Mouse (Mus musculus): ENCODE measurements around the gene Fam189b.
"Not testable (repeated sequence)": the region's sequence is repeated elsewhere in the genome, so short reads cannot be mapped to it uniquely, and the experiment has no call there.

Gene Fam189b

DNA sequence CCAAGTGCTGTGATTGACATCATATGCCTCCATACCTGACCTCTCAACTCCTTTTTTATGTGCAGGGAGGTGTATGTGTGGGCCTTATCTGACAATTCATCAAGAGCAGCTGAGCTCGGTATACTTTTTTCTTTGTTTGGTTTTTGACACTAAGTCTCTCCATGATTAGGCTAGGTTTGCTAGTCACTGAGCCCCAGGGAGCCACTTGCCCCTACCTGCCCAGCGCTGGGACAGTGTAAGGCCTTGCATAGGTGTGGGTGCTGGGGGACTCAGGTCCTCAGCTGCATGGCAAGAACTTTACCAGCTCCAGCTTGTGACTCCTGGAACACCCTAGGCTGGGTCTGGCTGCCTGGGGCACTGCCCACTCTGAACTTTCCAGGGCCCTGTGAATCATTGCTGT is 23.8 kb downstream of the Fam189b start:
- no peak for DNase-seq (ENCODE audit: low read depth)

DNA sequence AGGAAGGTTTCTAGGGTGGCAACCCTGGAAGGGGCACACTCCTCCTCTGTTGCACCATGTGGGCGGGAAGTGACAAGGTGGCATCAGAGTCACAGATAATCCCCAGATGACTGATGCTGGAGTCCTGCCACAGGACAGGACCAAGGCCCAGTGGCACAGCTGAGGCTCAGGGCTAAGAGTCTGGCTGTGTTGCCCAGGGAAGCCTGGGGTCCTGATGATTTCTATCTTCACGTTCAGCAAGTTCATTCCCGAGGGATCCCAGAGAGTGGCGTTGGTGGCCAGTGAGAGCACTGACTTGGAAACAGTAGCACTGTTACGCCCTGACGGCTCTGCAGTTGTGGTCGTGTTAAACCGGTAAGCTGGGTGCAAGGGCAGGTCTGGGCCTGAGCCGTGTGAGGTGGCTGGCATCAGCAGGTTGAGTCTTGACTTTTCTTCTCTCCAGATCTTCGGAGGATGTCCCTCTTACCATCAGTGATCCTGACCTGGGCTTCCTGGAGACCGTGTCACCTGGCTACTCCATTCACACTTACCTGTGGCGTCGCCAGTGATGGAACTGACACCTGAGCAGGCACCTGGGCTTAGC is 25.2 kb downstream of the Fam189b start:
- DNase-seq (ENCODE audit: low read depth): no peak

DNA sequence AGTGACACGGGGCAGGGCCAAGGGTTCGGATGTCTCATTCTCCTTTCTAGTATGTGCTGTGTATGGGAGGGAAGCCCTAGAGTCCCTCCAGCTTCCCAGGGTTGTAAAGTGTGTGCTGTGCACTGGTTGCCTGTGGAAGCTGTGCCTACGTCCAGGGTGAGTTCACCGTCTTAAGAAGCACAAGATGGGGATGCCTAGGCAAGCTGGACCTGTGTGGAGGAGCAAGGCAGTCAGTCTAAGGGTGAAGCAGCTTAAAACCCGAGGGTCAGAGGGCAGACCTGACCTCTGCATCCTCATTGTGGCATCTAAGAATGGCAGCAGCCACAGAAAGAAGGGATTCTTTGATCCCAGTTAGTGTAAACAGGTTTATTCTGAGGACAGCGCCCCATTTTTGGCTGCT is 25.8 kb downstream of the Fam189b start:
- no peak for DNase-seq (ENCODE audit: low read depth)

DNA sequence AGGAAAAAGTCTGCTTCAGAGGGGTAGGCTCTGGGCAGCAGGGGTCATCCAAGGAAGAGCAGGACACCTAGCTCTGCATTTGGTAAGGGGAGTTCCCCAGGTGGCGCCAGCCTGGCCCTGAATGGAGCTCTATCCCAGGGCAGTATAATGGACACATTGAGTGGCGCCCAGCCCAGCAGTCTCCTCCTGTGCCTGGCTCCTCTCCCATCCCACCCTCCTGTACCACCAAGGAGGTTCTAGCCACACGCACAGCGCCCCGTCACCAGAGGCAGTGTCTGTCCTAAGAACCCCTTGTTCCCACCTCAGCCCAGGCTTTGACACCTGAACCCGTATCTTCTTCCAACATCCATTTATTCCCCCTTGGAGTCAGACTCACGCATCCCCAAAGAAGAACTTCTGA is 26.8 kb downstream of the Fam189b start:
- DNase-seq (ENCODE audit: low read depth): no peak

DNA sequence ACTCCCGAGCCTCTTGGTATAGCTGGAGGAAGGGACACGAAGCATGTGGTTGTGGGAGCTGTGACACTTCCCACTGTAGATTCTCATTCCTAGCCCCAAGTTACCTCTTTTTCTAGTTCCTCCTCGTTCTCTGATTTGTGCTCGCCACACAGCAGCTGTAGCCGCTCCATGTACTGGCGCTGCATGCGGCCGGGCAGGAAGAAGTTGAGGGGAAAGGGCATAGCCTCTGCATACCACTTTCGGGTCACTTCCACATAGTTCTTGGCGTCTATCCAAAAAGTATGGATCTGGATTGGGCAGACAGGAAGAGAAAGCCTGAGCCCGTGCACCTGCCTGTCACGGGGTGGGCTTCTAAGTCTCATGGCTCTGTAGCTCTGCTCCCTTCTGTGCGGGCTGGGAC is 27.2 kb downstream of the Fam189b start:
- DNase-seq (ENCODE audit: low read depth): no peak

DNA sequence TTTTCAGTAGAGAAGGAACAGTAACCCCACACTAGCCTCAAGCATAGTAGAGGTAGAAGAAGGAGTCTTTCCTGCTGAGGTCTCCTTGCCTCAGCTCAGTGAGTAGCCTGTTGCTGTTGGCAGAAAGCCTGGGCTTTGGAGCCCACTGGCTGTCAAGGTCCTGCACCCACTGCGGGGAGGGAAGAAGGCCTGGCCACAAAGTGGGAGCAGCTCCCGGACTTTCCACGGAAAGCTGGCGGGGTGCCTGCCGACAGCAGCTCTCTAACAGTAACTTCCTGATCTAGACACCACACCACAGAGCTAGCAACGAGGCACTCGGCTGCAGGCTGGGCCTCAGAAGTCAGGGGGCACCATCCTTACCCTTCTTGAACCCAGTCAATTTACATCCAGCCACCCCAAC is 27.8 kb downstream of the Fam189b start:
- DNase-seq (ENCODE audit: low read depth): no peak

DNA sequence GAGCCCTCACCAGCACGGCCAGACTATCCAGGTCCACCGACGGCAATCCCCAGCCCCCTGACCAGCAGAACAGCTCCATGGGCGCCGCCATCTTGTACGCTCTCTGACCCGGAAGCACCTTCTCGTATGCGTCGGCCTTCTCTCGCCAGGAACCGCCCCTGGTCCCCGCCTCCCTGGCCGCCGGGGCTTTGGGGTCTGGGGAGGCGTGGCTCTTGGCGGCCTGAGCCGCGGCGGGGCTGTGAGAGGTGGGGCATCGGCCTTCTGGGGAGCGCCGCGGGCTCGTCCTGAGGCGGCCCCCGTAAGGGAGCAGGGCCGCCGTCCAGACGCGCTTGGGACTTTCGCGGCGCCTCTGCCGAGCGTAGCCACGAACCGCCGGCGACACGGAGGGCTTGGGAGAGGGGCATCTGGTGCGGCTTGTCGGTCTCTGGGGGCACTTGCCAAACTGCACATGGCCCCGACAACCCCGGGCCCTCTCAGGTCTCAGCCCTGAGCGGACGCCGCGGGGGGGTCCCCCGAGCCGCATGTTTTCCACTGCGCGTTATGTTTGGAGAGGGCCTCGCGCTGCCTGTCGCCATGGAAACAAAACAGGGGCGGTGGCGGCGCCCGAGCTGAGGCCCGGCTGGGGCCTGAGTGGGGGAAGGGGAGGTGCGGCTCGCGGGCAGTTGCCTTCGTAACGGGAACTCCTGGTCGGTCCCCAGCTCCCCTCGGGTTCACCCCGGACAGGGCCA is 31.0 kb downstream of the Fam189b start:
- peak; percentile 91 for DNase-seq (ENCODE audit: low read depth)

DNA sequence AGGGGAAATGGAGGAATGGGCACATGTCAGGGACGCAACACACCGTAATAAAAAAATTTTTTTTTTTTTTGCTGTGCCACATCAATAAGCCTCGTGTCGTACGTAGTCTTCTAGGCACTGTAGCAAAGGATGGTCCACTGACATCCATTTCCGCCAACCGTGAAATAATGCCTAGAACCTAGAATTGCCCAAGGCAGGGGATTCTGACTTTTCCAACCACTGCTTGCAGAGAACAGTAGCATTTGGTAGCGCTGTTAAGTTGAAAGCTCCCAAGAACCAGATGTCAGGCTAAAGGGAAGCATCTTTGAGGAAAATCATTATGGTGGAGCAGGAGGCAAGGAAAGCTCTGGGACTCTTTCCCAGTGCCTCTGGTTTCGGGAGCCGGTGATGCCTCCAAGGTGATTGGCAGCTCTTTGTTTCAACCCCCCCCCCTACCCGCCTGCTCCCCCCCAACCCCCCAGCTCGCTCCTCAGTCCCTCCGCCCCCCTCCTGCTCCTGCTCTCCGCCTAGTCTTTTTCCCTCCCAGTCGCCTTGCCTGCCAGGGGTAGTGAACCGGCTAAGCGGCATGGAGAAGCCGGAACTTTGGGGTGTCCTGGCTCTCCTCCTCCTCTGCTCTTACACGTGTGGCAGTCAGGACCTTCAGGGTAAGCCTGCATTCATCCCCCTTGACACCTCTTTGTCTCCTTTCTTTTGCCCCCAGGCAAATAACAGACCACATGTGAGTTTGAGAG is 31.9 kb downstream of the Fam189b start, which contains the start of gene Thbs3:
TSS of gene Thbs3 (plus strand) at position 500 of the 731 bp plus-strand sequence.
- DNase-seq (ENCODE audit: low read depth): no peak

DNA sequence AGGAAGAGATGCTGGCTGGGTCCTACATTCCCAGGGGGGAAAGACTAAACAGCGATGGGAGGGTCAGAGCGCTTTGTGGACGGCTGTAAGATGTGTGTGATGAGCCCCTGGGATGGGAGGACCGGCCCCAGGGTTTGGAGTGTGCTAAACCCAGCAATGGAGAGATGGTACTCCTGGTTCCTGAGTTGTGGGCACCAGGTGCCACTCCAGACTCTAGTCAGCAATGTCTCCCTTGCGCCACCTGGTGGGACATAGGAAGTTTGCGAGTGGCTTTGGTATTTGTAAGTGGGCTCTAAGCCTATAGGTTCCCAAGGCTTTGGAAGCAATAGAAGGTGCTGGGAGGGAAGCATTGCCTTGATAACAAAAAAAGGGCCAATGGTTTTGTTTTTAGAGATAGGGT is 32.9 kb downstream of the Fam189b start:
- DNase-seq (ENCODE audit: low read depth): peak; percentile 91

DNA sequence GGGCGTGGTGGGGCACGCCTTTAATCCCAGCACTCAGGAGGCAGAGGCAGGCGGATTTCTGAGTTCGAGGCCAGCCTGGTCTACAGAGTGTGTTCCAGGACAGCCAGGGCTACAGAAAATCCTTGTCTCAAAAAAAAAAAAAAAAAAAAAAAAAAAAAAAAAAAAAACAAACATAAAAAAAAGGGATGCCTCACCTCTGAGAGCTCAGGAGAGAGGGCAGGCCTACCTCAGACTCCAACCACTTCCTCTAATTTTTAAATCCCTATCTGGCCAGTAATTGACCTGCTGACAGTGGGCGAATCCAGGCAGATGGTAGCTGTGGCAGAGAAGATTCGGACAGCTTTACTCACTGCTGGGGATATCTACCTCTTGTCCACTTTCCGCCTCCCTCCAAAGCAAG is 33.5 kb downstream of the Fam189b start:
- DNase-seq (ENCODE audit: low read depth): not testable (repeated sequence)

DNA sequence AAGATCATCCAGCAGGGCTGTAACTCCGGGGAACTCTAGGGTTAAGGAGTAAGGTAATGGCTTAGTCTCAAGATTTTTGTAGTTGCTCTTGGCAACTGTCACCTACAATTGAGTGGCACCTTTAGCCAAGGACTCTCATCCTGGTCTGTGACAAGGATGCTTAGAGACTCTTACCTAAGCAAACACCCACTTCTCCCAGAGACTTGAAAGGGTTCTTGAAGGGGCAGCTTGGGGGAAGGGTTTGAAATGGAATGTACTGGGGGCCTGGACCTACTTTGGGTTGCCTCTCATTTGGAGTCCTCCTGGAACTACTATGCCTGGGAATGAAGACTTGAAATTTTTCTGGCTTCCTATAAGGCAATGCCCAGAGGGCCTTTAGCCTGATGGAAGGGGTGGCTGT is 35.3 kb downstream of the Fam189b start:
- DNase-seq (ENCODE audit: low read depth): no peak

DNA sequence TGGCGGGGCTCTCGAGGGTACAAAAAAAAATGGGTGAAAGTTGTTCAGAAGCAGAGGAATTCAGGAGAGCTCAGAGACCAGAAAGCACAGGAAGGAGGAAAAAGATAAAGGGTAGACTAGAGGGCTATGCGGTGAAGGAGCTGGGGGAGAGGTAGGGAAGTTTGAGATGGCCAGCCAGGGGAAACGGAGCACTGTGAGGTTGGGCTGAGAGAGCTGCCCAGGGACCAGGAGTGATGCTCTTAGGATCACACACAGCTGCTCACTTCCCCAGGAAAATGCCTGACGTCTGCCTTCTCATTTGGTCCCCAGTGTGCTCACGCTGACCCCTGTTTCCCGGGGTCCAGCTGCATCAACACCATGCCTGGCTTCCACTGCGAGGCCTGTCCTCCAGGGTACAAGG is 36.6 kb downstream of the Fam189b start:
- no peak for DNase-seq (ENCODE audit: low read depth)

DNA sequence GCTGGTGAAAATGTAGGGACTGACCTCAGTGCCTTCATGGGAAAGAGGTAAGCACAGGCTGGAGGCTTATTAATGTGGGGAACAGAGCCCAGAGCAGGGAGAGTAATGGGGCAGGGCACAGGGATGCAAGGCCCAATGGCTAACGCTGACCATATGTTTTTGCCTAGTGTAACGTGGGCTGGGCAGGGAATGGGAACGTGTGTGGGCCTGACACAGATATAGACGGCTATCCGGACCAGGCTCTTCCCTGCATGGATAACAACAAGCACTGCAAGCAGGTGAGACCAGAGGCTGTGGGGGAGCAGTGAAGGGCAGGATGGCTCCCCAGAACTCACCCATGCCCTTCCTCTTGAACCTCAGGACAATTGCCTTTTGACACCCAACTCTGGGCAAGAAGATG is 38.2 kb downstream of the Fam189b start:
- no peak for DNase-seq (ENCODE audit: low read depth)

DNA sequence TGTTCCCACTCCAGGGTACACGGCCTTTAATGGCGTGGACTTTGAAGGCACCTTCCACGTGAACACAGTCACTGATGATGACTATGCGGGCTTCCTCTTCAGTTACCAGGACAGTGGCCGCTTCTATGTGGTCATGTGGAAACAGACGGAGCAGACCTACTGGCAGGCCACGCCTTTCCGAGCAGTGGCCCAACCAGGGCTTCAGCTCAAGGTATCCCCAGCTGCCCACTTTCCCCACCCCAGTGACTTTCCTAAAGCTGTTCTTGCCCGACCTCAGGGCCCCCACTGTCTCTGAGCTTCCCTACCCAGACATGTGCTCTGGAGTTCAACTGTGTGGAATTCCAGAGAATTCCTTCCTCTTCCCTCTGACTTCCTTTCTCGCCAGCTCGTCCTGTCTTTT is 41.9 kb downstream of the Fam189b start:
- no peak for DNase-seq (ENCODE audit: low read depth)

DNA sequence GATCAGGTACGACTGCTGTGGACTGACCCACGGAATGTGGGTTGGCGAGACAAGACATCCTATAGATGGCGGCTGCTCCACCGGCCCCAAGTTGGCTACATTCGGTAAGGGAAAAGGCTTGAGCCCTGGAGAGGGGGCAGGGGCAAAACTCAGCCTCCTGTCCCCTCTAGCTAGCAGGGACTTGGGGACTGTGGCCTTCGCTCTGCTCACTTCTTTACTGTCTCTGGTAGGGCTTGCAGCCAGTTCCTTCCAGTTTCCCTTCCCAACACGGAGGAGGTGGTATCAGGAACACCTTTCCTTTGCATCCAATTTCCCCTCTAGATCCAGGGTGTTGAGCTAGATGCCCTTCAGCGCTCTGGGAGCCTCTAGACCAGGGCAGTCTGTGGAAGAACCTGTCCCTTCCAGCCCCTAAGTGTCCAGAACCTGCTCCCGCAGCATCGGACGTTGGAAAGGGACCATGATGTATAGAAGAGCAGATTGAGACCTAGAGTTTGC is 42.4 kb downstream of the Fam189b start:
- no peak for DNase-seq (ENCODE audit: low read depth)

DNA sequence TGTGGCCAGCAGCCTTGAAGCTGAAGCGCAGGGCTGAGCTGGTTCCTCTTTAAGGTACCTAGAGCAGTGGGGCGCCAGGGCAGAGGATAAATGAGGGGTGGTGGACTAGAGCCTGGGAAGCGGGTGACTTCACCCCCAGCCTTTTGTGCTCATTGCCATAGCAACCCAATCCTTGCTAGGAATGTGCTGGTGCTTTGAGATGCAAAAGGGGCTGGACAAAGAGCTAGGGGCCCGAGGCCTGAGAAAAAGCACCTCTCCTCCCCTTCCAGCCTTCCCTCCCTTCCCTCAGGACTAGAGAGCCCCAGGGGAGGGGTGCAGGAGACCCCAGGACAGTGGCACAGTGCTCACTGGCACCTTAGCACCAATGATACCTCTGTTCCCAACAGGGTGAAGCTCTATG is 43.0 kb downstream of the Fam189b start:
- DNase-seq (ENCODE audit: low read depth): no peak

DNA sequence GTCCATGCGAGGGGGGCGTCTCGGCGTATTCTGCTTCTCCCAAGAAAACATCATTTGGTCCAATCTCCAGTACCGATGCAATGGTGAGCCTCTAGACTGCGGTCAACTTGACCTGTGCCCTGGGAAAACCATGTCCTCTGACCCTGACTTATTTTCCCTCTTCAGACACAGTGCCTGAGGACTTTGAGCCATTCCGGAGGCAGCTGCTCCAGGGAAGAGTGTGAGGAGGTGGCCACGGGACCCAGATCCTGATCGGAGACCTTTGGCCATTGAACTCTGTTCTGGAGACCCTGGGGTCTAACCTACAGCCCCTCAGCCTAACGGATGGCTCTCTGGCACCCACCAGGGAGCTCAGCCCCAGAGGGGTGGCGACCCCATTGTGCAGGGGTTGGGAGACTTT is 43.4 kb downstream of the Fam189b start:
- DNase-seq (ENCODE audit: low read depth): no peak

DNA sequence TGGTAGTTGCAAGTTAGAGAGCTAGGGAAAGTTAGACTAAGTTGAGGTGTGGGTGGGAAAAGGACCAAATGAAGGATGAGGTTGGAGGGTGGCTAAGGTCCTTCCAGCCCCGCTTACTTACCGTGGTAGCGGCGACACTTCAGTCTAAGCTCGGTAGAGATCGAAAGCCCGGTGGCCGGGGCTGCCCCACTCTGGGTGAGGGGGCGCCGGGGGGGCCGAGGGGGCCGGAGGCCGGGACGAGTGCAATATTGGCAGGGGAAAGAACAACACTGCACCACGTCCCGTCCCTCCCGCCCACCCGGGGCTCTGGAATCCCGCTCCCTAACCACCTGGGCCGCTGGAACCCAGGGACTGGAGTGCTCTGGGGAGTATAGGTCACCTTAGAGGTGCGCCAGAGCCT is 44.0 kb downstream of the Fam189b start, which contains the start of gene Mtx1:
TSS of gene Mtx1 (minus strand) at position 189 of the 400 bp plus-strand sequence.
- DNase-seq (ENCODE audit: low read depth): no peak

DNA sequence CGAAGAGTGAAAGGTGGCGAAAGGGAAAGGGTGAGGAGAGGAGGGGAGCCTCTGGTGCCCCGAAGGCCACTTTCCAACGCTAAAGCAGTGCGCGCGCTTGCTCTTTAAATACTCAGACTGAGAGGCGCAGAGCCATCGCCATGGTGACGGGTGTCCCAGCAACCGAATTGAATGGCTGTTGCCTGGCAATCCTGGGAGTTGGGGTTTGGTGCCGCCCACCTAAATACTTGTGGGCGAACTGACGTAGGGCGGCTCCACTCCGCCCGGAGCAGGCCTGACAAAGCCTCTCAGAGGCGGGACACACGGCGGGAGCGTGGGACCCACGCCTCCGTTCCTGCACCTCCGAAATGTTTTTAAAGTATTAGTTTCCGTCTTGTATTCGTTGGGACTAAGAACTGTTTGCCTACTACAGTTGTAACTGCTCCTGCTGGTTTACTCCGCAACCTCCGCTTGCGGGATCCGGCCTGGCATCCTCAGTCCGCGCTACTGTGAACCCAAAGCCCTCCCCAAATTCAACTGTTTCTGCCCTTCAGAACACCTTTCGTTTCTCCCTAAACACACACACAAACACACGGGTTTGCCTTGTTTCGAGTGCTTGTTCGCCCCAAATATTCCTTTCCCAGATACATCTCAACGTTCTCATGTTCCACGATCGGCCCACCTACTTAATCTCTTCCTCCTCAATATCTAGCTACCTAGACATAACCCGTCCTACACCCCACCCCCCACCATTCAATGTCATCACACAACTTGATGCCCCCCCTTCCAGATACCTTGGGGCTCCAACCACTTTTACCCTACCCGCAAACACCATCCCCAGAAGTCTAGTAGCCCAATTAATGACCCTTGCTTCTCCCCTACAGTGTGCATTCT is 44.6 kb downstream of the Fam189b start:
- no peak for DNase-seq (ENCODE audit: low read depth)

DNA sequence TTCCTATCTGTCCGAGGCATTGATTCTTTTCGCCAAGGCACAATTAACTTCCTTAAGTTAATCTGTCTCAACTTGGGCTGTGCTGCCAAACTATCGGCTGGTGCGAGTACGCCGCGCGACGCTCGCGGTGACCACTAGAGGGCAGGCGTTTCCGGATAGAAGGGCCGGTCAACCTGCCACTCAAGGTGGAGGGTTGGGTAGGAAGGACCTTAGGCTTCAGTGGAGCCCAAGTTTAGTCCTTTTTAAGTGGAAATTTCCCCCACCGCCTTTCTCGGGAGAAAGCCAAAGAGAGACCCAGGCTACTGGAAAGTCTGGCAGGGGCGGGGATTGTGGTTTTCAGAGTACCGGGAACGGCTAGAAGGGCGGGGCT is 45.2 kb downstream of the Fam189b start:
- peak; percentile 72 for DNase-seq (ENCODE audit: low read depth)

DNA sequence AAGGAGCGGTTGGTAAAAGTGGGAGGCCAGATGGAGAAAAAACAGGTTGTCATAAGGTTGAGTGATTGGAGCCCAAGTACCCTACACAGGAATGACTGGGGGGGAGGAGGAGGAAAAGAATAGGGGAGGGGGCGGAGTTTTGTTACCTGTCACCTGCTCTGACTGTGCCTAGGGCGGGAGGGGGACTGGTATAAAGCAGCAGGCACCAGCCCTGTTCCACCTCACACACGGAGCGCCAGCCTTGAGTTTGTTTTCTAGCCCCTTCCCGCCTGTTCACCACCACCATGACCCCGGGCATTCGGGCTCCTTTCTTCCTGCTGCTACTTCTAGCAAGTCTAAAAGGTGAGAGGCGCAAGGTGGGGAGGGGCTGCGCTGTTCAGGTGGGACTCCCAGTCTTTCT is 45.9 kb downstream of the Fam189b start, which contains the start of gene Muc1:
TSS of gene Muc1 (plus strand) at position 222 of the 400 bp plus-strand sequence.
- no peak for DNase-seq (ENCODE audit: low read depth)

DNA sequence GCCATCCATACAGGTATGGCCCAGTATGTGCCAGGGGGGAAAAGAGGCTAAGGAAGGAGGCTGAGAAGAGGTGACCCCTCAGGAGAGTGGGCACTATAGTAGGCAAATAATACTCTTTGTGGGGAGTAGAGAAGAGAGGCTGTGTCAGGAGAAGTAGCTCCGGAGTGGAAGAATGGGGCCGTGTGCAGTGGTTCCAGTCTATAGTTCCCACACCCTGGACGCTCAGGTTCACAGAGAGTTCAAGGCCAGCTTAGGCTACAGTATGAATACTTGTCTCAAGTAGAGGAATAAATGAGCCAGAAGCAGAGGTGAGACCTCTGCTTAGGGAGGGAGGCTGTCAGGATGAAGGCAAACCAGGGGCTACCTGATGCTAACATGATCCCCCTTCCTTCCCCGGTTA is 46.3 kb downstream of the Fam189b start:
- no peak for DNase-seq (ENCODE audit: low read depth)

Data from c-Kit-positive CD71-negative TER-119-negative erythroid progenitor cells, embryonic 14.5 days (primary cell).